Mouse (Mus musculus) heart, adult 2 months (tissue): Measurements from ENCODE around the gene Cfap299. TPM values are rescaled to one million over a fixed set of nuclear protein-coding genes. Genes with fewer than 3 reads are reported as not detected.

ENCODE experiments used
- DNase-seq, 2 experiments: peaks; one replicate each; pipeline ENCODE4 v3.0.0; 2021
- H3K27ac ChIP-seq: fragments of 200-600 bp; 2 replicates; pipeline ENCODE4 v1.8.1; 2022
- H3K27me3 ChIP-seq: fragments of 200-500 bp; 2 replicates; pipeline ENCODE4 v1.6.1; 2012; ENCODE audit warnings: mild to moderate bottlenecking, low read length, inconsistent platforms, mixed read lengths; ENCODE audit not compliant: control insufficient read depth, insufficient read depth
- H3K36me3 ChIP-seq: fragments of 200-500 bp; 2 replicates; pipeline ENCODE4 v1.6.1; 2012; ENCODE audit warnings: low read length, inconsistent platforms; ENCODE audit not compliant: control insufficient read depth, insufficient read depth
- H3K4me1 ChIP-seq: fragments of 200-500 bp; 2 replicates; pipeline ENCODE4 v1.6.1; 2011; ENCODE audit warnings: low read length; ENCODE audit not compliant: control insufficient read depth, insufficient read depth
- H3K4me3 ChIP-seq: fragments of 200-600 bp; 2 replicates; pipeline ENCODE4 v1.8.1; 2022
- H3K79me2 ChIP-seq: fragments of 200-500 bp; replicated peaks from 2 replicates; pipeline ENCODE4 v1.6.1; 2012; ENCODE audit warnings: mild to moderate bottlenecking, inconsistent platforms, low read length, moderate library complexity, mixed read lengths; ENCODE audit not compliant: control insufficient read depth, insufficient read depth
- H3K9ac ChIP-seq: fragments of 200-500 bp; 2 replicates; pipeline ENCODE4 v1.6.1; 2012; ENCODE audit warnings: low read depth, mild to moderate bottlenecking, control low read depth, inconsistent platforms, low read length, mixed read lengths
- CTCF ChIP-seq: fragments of 200-600 bp; IDR thresholded peaks from 2 replicates; pipeline ENCODE4 v1.8.1; 2022; ENCODE audit warnings: antibody characterized with exemption, mild to moderate bottlenecking, moderate library complexity
- EP300 ChIP-seq: fragments of 200-500 bp; IDR thresholded peaks from 2 replicates; pipeline ENCODE4 v1.6.1; 2011; ENCODE audit warnings: low read depth, low read length, control low read depth; ENCODE audit not compliant: insufficient read depth
- POLR2A ChIP-seq: fragments of 200-500 bp; IDR thresholded peaks from 2 replicates; pipeline ENCODE4 v1.6.1; 2011; ENCODE audit warnings: mild to moderate bottlenecking, low read depth, low read length, control low read depth; ENCODE audit not compliant: insufficient read depth
- WGBS: fragments of 180-500 bp; shearing (Covaris S2); methylation state at CpG from one replicate; pipeline ENCODE4 v1.1.7; 2018; 5-methylcytosine and 5-hydroxymethylcytosine counted together
- intact Hi-C: fragments of 180-260 bp; cut with DNase I; formaldehyde crosslinking; loops from one replicate; pipeline ENCODE4 v1.15.1; 2025
- polyA plus RNA-seq: library from polyadenylated mRNA; depleted of rRNA; stranded (reverse); fragments of >200 nt; gene quantifications from 2 replicates; pipeline ENCODE4 v1.2.3, GENCODE M21; 2012
- total RNA-seq, 2 experiments: library from RNA; stranded (reverse); gene quantifications; 2 replicates each; pipeline ENCODE4 v1.2.3; 2021

Cfap299 gene
- total and polyA plus RNA-seq, 3 experiments = not detected

DNA sequence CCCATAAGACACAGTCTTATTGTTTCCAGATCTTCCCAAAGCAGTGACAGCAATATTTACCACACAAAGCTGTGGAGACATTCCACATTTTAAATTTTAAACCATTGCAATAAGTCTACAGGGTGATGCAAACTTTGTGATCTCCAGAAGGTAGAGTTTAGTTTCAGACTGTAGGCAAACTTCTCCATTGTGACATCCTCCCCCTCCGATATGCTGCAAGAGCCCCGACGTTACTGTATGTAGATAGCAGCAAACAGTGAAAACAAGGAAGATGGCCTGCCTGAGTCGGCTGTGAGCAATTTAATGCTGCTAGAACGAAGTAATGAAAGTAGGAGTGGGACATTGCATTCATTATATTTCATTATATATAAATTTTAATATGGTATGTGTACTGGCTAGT lies 359.1 kb downstream of the Cfap299 start:
- Histone ChIP-seq H3K4me1 (no peaks in the 10 kb centered on the region), H3K27me3 (no peaks in the 10 kb centered on the region), H3K4me3 (no peak overlapping the region), H3K36me3 (no peaks in the 10 kb centered on the region), H3K79me2 (no peaks in the 10 kb centered on the region), H3K27ac (no peak overlapping the region), H3K9ac (no peak overlapping the region)
- intact Hi-C loops = no loop called here
- no peak for DNase-seq
- TF ChIP-seq POLR2A (no peak), EP300 (no peak), CTCF (no peak)
- WGBS = 85% methylated on average over 5 of the region's 5 CpGs

DNA sequence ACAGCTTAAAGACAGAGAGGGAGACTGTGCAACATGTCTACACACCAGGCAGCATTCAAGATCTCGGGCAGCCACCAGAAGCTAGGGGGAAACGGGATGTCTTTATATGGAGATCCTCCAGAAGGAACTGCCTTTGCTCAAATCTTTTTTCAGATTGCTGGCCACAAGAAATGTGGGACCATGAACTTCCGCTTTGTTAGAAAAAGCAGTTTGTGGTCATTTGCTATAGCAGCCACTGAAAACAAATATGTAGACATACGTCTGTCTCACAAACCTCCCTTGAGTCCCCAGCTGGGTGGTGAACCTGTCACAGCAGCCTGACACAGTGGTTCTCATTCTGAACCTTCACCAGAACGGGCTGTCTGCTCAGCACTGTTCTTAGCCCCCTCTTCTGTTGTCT lies 363.0 kb downstream of the Cfap299 start:
- H3K36me3 ChIP-seq = no peaks in the 10 kb centered on the region
- whole genome bisulfite sequencing = 47% methylated on average over 5 of the region's 5 CpGs
- H3K79me2 ChIP-seq = no peaks in the 10 kb centered on the region
- no peak for TF ChIP-seq EP300
- TF ChIP-seq POLR2A = no peak
- TF ChIP-seq CTCF = no peak
- H3K27me3 ChIP-seq = no peaks in the 10 kb centered on the region
- no peak for DNase-seq
- H3K9ac ChIP-seq = no peak overlapping the region
- H3K4me3 ChIP-seq = no peak overlapping the region
- intact Hi-C loops = no loop called here
- no peak overlapping the region for H3K27ac ChIP-seq
- no peaks in the 10 kb centered on the region for H3K4me1 ChIP-seq

DNA sequence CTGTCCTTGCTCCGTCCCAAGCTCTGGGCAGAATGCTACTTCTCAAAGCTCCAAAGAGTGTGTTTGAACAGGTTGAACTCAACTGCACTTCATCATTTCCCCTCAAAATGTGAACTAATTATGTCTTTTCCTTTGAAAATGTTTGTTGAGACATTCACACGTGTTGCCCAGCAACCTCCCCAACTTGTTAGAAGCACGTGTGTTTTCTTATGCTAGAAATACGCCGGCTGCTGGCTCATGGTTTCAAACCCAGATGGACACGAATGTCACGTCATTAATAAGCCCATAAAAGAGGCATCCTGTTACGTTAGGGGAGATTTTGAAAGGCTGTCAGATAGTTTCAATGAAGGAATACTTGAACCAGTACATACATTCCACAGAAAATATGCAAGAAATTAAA lies 367.2 kb downstream of the Cfap299 start:
- Histone ChIP-seq H3K4me3 (no peak overlapping the region), H3K9ac (no peak overlapping the region), H3K4me1 (no peaks in the 10 kb centered on the region), H3K79me2 (no peaks in the 10 kb centered on the region), H3K27ac (no peak overlapping the region), H3K36me3 (no peaks in the 10 kb centered on the region), H3K27me3 (no peaks in the 10 kb centered on the region)
- no peak for DNase-seq
- TF ChIP-seq EP300 (no peak), CTCF (no peak), POLR2A (no peak)
- WGBS = 65% methylated on average over 8 of the region's 8 CpGs
- intact Hi-C loops = no loop called here

DNA sequence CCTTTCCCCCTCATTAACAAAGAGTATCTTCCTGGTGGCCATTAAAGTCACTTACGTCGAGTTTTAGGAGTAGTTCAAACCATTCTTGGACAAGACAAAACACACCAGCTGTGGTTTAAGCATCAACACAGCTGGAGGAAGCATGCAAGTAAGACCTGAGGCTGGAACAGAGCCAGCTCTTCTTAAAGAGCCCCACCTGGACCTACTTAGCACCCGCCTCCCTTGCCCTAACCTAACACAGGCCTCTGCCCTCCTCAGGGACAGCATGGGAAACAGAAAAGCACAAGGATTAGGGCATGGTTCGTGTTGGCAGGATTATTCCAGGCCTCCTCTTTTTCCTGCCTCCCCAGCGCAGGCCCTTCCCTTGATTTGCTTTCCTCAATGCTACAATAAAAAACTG lies 374.9 kb downstream of the Cfap299 start:
- WGBS = 61% methylated on average over 5 of the region's 5 CpGs
- intact Hi-C loops = no loop called here
- Histone ChIP-seq H3K36me3 (no peaks in the 10 kb centered on the region), H3K9ac (no peak overlapping the region), H3K27me3 (no peaks in the 10 kb centered on the region), H3K27ac (no peak overlapping the region), H3K4me1 (no peaks in the 10 kb centered on the region), H3K79me2 (no peaks in the 10 kb centered on the region), H3K4me3 (no peak overlapping the region)
- TF ChIP-seq EP300 = no peak
- TF ChIP-seq POLR2A = no peak
- TF ChIP-seq CTCF = no peak
- no peak for DNase-seq

DNA sequence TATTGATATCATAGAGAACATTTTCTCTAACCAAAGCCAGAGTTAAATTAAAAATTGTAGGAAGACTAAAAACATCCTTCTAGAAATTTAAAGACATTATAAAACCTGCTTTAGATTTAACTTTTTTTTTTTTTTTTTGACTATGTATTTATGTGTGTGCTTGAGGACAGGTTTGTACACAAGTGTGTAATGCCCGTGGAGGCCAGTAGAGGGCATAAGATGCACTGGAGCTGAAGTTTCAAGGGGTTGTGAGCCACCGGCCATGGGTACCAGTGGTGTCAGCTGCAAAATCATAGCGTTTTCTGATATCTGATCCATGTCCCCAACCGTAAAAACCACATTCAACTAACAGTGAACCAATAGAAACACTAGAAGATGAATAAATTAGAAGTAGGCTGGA lies 377.5 kb downstream of the Cfap299 start:
- intact Hi-C loops = no loop called here
- Histone ChIP-seq H3K9ac (no peak overlapping the region), H3K79me2 (no peaks in the 10 kb centered on the region), H3K4me1 (no peaks in the 10 kb centered on the region), H3K4me3 (no peak overlapping the region), H3K27ac (no peak overlapping the region), H3K36me3 (no peaks in the 10 kb centered on the region), H3K27me3 (no peaks in the 10 kb centered on the region)
- 60% methylated on average over 4 of the region's 4 CpGs for WGBS
- TF ChIP-seq CTCF (peak; percentile 31), POLR2A (no peak), EP300 (no peak)
- DNase-seq = no peak

DNA sequence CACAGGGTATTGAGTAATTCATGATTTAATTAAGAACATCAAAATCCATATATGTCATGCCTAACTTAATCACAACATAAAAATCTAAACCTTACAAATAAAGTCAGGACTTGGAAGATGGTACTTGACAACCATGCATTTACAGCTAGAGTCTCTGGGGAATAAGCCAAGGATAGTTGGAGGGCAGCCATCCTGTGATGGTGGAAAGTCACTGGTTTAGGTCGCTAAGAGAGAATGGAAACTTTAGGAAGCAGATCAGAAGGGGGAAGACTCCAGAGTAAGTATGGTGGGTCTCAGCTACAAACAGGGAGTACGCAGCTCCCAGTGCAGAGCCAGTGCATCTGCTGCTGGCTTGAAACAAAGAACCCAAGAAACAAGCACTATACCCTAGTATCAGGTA lies 386.3 kb downstream of the Cfap299 start:
- no peaks in the 10 kb centered on the region for H3K36me3 ChIP-seq
- intact Hi-C loops = no loop called here
- 54% methylated on average over 2 of the region's 2 CpGs for WGBS

More for the DNA sequence above, 386.3 kb downstream of the Cfap299 start:
- no peak for TF ChIP-seq CTCF
- no peak for TF ChIP-seq EP300
- TF ChIP-seq POLR2A = no peak
- H3K79me2 ChIP-seq = no peaks in the 10 kb centered on the region
- H3K4me3 ChIP-seq = no peak overlapping the region
- DNase-seq = no peak
- no peak overlapping the region for H3K27ac ChIP-seq
- no peaks in the 10 kb centered on the region for H3K4me1 ChIP-seq
- H3K27me3 ChIP-seq = no peaks in the 10 kb centered on the region
- no peak overlapping the region for H3K9ac ChIP-seq
